Mouse (Mus musculus): ENCODE measurements at regions not wholly inside any gene's neighbourhood (a gene's known extent, or its start where the extent isn't known, plus 50 kb on each side); places are given as distances from the start of the nearest gene placed in this dataset.

GRCm38 (mm10) chr10:126727840-126728239 lies 173.3 kb downstream of the Atp23 start:
- TF ChIP-seq POLR2A (IDR thresholded peaks at IDR 0.05; ENCODE audit: control insufficient read depth in 1 of 2, insufficient read depth in 1 of 2, low read depth in 1 of 2, low read length in 2 of 2, poor library complexity in 1 of 2) (no peak), SMC3 (IDR thresholded peaks at IDR 0.05; ENCODE audit: low read depth, low read length) (no peak), MAFK (IDR thresholded peaks at IDR 0.05; ENCODE audit: borderline replicate concordance, low read depth, low read length) (no peak), EP300 (IDR thresholded peaks at IDR 0.05; ENCODE audit: low read depth in 1 of 2, low read length in 2 of 2) (no peak), CTCF (IDR thresholded peaks at IDR 0.05 in 2 of 3, conservative IDR thresholded peaks at IDR 0.05 in 1 of 3; ENCODE audit: control insufficient read depth in 1 of 3, insufficient read depth in 1 of 3, low read depth in 2 of 3, low read length in 3 of 3, poor library complexity in 1 of 3, severe bottlenecking in 1 of 3) (no peak), JUND (IDR thresholded peaks at IDR 0.05; ENCODE audit: low read depth, low read length) (no peak)

Data from MEL (cell line).